Mouse (Mus musculus) thymus, postnatal 0 days (tissue): ENCODE results near the gene Rnf130. TPM values are rescaled to one million over a fixed set of nuclear protein-coding genes. Genes with fewer than 3 reads are reported as not detected.

ENCODE experiments used
- DNase-seq: peaks from one replicate; pipeline ENCODE4 v3.0.0-alpha.2; 2015; ENCODE audit warnings: low spot score
- polyA plus RNA-seq: library from polyadenylated mRNA; unstranded; fragments of >200 nt; fragmentation: Nextera tagmentation; extraction: Ambion mirVana; gene quantifications from 2 replicates; pipeline ENCODE4 v1.2.1, GENCODE M21; 2015

Rnf130 gene
- 93.2 and 100 TPM in 2 replicates for polyA plus RNA-seq

- peak; percentile 93 for DNase-seq
Observed at GRCm38 (mm10) chr11:50024833-50025720, at the start of gene Rnf130. TSS of gene Rnf130 (plus strand) at chr11:50025346.

- DNase-seq = no peak
Observed at GRCm38 (mm10) chr11:49977963-49978568, 47.1 kb upstream of the Rnf130 start.

DNA sequence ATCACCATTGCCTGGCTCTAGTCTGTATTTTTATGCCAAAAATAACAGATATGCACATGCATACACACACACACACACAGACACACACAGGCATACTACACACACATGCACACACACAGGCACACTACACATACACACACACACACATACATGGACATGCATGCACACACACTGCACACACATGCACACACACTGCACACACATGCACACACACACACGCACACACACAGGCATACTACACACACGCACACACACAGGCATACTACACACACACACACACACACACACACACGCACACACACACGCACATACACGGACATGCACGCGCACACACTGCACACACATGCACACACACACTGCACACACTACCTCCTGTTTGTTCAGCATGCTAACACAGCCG is 46.2 kb upstream of the Rnf130 start:
- DNase-seq = no peak

- DNase-seq = no peak
Observed at GRCm38 (mm10) chr11:49980681-49981235, 44.4 kb upstream of the Rnf130 start.

- peak; percentile 38 for DNase-seq
Observed at GRCm38 (mm10) chr11:49981321-49981963, 43.7 kb upstream of the Rnf130 start.

DNA sequence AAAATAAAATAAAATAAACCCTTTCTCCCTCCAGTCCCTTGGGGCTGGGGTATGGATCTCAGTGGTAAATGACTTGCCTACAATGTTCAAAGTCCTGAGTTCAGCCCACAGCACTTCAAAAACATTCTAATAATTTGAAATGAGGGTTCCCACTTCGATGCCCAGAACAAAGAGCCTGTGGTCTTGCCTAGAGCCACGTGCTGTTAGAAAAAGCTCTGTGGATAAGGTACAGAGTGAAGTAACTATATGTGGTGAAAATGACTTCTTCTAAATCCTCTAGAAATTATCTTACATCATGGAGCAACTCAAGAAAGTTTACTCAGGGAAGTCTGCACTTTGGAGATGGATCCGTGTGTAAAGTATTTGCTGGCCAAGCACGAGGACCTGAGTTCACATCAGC is 43.1 kb upstream of the Rnf130 start:
- no peak for DNase-seq

DNA sequence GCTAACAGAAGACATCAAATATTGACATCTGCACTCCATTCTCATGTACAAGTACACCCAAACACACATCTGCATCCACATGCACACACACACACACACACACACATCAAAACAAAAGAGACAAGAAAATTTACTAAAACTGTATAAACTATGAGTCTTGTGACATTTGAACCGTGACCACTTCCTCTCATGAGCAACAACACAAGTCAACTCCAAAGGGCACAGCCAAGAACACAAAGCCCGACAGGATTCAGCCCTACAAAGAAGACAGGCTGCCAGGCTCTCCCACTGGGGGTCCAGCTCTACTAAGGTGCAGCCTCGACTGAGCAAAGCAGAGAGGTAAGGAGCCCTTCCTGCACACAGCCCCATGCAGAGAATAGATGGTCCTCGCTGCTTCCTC is 42.3 kb upstream of the Rnf130 start:
- DNase-seq = peak; percentile 73

- peak; percentile 38 for DNase-seq
Observed at GRCm38 (mm10) chr11:49983875-49984552, 41.1 kb upstream of the Rnf130 start.

DNA sequence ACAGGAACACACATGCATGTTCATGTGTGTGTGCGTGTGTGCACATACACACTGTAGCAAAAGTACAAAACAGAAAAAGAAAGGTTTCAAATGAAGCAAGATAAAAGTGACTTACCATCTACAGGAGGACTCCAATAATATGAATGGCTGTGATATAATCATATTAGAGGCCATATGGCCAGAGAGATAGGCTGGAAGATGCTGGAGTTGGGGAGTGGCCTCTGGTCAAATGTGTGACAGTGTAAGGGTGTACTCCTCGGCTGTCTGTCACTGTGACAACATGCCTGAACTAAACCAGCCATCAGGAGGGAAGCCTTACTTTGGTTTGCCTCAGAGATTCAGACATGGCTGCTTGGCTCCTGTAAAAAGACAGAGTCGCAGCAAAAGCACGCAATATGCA is 40.1 kb upstream of the Rnf130 start:
- no peak for DNase-seq

DNA sequence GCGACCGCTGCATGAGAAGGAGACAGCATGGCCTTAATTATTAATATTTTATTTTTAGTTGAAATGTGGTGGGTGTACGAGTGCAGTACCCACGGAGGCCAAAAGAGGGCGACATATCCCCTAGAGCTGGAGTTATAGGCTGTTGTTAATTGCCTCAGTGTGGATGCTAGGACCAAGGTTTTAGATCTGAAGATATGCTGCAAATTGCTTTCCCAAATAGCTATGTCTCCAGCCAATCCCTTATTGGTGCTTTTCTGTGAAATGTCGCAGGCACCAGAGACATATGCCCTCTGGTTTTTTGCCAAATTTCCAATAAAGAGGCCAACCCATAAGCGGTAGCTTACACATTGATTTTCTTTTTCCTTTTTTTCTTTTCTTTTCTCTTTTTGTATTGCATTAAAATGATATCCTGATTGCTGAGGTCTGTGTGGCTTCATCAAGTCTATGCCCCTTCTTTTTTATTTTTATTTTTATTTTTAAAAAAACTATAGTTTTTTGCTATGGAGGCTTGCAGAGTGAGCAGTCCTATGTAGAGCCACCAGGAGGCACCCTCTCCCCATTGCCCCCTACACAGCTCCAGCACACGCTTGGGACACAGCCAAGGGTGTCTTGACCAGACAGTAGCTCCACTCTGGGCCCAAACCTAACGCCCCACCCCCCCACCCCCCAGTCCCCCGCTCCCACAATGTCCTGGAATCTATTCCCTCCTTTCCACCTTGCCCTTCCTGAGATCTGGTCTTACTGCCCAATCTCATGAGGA is 38.7 kb upstream of the Rnf130 start:
- DNase-seq = peak; percentile 62

DNA sequence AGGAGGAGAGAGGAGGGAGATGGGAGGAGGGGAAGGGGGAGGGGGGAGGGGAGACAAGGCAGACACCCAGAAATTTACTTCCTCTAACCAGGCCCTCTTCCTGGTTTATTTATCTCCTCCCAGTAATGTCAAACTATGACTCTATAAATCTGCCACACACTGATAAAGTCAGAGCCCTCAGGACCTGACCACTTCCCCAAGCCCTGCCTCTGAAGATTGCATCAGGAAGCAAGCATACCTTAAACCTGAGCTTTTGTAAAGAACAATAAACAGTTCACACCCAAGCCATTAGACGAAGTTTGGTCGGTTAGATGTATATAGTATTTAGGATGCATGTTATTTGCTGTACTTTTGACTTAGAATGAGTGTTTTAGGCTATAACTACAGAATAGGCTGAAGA is 30.6 kb upstream of the Rnf130 start:
- no peak for DNase-seq

DNA sequence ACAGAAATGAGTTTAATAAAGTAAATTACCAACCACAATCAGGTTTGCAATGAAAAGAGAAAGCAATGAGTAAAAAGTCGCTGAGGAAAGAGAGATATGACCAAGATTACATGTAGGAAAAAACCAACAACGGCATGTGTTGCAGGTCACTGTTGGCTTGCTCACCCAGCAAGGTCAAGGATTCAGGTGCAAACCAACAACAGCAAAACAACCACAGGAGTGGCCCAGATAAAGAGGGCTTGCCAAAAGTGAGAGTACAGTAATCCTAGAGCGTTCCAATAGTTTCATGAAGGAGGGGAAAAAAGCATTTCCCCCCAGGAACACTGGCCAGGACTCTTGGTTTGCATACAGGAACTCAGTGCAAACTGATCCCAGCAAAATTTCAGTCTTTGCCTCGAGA is 28.7 kb upstream of the Rnf130 start:
- no peak for DNase-seq

- DNase-seq = no peak
Observed at GRCm38 (mm10) chr11:49997321-49997720, 27.8 kb upstream of the Rnf130 start.

DNA sequence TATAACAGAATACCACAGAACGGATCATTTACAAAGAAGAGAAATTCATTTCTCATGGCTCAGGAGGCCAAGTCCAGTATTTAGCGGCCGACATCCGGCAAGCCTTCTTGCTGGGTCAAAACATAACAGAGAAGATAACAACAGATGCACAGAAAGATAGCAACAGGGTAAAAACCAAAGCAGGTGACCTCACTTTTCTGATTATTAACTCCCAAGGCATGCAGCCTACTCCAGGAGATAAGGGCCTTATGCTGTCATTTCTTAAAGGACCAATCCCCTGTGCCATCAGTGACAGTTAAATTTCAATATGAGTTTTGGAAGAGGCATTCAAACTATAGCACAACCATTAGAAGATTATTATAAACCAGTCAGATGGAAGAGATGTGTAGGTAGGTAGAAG is 22.3 kb upstream of the Rnf130 start:
- no peak for DNase-seq

GRCm38 (mm10) chr11:50007776-50008175 is 17.4 kb upstream of the Rnf130 start:
- DNase-seq = no peak

DNA sequence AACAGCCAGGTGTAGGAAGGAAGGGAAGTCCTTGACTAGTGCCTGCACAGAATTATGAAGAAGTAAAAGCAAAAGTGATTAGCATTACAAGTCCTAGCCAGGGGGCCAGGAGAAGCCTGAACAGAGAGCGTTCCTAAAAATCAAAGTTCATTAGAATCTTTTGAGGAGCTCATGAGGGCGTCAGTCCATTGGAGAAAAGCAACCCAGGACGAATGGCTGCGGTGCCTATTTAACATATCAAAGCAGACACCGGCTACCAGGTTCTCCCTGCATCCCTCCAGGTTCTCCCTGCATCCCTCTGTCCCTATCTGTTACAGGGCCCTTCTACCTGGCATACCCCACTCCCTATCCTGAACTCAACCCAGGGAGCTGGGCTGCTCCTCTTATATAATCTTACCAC is 16.9 kb upstream of the Rnf130 start:
- no peak for DNase-seq

- no peak for DNase-seq
Observed at GRCm38 (mm10) chr11:50013016-50013415, 12.1 kb upstream of the Rnf130 start.

- no peak for DNase-seq
Observed at GRCm38 (mm10) chr11:50016503-50016902, 8.6 kb upstream of the Rnf130 start.

DNA sequence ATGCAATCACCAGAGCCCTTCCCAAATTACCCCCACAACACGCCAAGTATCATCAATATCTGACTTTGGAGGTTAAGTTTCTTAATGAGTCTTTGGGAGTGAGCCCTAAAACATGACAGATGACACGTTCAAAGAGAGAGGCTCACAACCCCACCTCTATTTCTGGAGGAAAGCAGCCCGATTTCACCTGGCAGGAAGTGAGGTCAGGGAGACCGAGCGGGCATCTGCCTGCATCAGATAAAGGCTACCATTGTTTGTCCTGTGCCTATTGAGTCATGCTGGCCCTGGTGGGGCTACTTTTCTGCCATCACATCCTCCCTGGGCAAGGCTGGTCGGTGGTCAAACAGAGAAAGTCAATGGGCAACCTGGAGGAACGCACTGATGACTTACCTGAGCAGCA is 7.6 kb upstream of the Rnf130 start:
- peak; percentile 54 for DNase-seq

DNA sequence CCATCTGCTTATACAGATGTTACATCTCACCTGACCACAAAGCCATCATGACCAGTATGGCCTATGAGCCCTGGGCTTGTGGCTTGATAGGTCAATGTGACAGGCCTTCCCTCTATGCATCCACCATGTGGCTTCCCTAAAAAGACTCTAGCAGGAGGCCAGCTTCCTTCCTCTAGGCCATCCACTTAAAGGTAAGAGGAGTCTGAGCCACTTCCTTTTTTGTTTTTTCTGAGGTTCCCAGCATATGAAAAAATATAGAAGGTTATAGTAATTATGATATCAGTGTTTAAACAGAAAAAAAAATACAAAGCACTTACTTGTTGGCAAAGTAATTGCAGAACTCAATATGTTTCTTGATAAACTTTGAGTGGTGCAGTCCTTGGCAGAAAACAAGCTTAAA is 6.3 kb upstream of the Rnf130 start:
- DNase-seq = no peak

GRCm38 (mm10) chr11:50022085-50022484 is 3.1 kb upstream of the Rnf130 start:
- DNase-seq = no peak
